Mouse (Mus musculus): ENCODE measurements around the gene Nvl.

- TF ChIP-seq CTCF (conservative IDR thresholded peaks at IDR 0.05; ENCODE audit: low read length) (no peak), POU5F1 (IDR thresholded peaks at IDR 0.05; ENCODE audit: borderline replicate concordance, low read length) (no peak)
Measured at GRCm38 (mm10) chr1:181117112-181117511, 26.9 kb downstream of the Nvl start.
